In genomic region chr1:86530871-86531546, GRCm38 (mm10) we compare ENCODE assay signal across 8 mouse cellular contexts. TPM values are rescaled to one million over a fixed set of nuclear protein-coding genes. Genes with fewer than 3 reads are reported as not detected.
A peak's percentile ranks its signal among the peaks of the same experiment; 100 is the strongest.
DNase-seq lines count a peak whose midpoint lies in the region; ATAC-seq and TF ChIP-seq lines count a peak whose summit lies in the region.

No protein-coding gene starts in this region.

- H3K4me1 ChIP-seq in CH12.LX (ENCODE audit: control insufficient read depth in 1 of 2, insufficient read depth in 2 of 2): peaks cover 3 to 30% of the 10 kb centered on the region in 2 experiments
- peaks cover 37% of the 10 kb centered on the region for H3K4me1 ChIP-seq in forebrain, embryonic 16.5 days (replicated peaks; ENCODE audit: control insufficient read depth, insufficient read depth, low read length)
- H3K4me1 ChIP-seq in midbrain, embryonic 11.5 days (ENCODE audit: control insufficient read depth, insufficient read depth, low read length): peaks cover 27% of the 10 kb centered on the region

- peaks cover 19 to 38% of the 10 kb centered on the region in 2 experiments for H3K36me3 ChIP-seq in CH12.LX (replicated peaks in 1 of 2; ENCODE audit: control insufficient read depth in 1 of 2, insufficient read depth in 1 of 2, low read length in 1 of 2)
- H3K36me3 ChIP-seq in forebrain, embryonic 16.5 days (ENCODE audit: control insufficient read depth, insufficient read depth): peaks cover 13% of the 10 kb centered on the region
- H3K36me3 ChIP-seq in midbrain, embryonic 11.5 days (ENCODE audit: control insufficient read depth, insufficient read depth, low read length): peaks cover 14% of the 10 kb centered on the region

- TF ChIP-seq RAD21 in CH12.LX (IDR thresholded peaks at IDR 0.05; ENCODE audit: low read depth, low read length): no peak

- DNase-seq in embryo, embryonic 10 days (ENCODE audit: low spot score): peak; percentile 53
- no peak for DNase-seq in embryo, embryonic 11 days
- no peak for DNase-seq in CH12.LX (ENCODE audit: extremely low read depth)
- peak; percentile 92 for DNase-seq in midbrain, embryonic 11.5 days (ENCODE audit: low spot score, missing footprints)
- no peak for DNase-seq in layer of hippocampus, adult 9-10 months (ENCODE audit: low spot score)
- DNase-seq in left cerebral cortex, adult 9 months (ENCODE audit: low spot score in 2 of 2): no peak
- DNase-seq in urinary bladder, postnatal 36 days (ENCODE audit: low spot score in 2 of 2): no peak

- H3K4me3 ChIP-seq in CH12.LX (replicated peaks in 1 of 3; ENCODE audit: low read depth in 2 of 3, low read length in 2 of 3, poor library complexity in 1 of 3): no peak overlapping the region
- H3K4me3 ChIP-seq in forebrain, embryonic 16.5 days (replicated peaks; ENCODE audit: low read length): no peak overlapping the region
- peak overlapping the region; percentile 6; the same call in 1 of the 2 replicates for H3K4me3 ChIP-seq in midbrain, embryonic 11.5 days (ENCODE audit: low read depth, low read length)

- 9% methylated on average over 4 of the region's 4 CpGs for WGBS in forebrain, embryonic 16.5 days
- 24% methylated on average over 4 of the region's 4 CpGs for WGBS in midbrain, embryonic 11.5 days

- no peak for ATAC-seq in forebrain, embryonic 16.5 days
- ATAC-seq in midbrain, embryonic 11.5 days (ENCODE audit: low FRiP score): no peak

- 0 out of 2 replicates have a peak overlapping the region, but pooled peaks have one; percentile 16 for H3K27ac ChIP-seq in CH12.LX (ENCODE audit: insufficient read depth, low read depth)
- peak overlapping the region; percentile 50 for H3K27ac ChIP-seq in forebrain, embryonic 16.5 days (ENCODE audit: low read length)
- peak overlapping the region; percentile 55 for H3K27ac ChIP-seq in midbrain, embryonic 11.5 days (ENCODE audit: low read depth, low read length)

- H3K27me3 ChIP-seq in CH12.LX (replicated peaks): no peaks in the 10 kb centered on the region
- H3K27me3 ChIP-seq in forebrain, embryonic 16.5 days (replicated peaks; ENCODE audit: control insufficient read depth, insufficient read depth, low read length): no peaks in the 10 kb centered on the region
- no peaks in the 10 kb centered on the region for H3K27me3 ChIP-seq in midbrain, embryonic 11.5 days (ENCODE audit: control insufficient read depth, insufficient read depth, low read length)

- H3K4me2 ChIP-seq in CH12.LX (ENCODE audit: insufficient read depth, low read depth, poor library complexity, severe bottlenecking): peak overlapping the region; percentile 42; the same call in 1 of the 2 replicates
- no peak overlapping the region; the same call in 1 of the 2 replicates for H3K4me2 ChIP-seq in forebrain, embryonic 16.5 days (ENCODE audit: low read length)
- H3K4me2 ChIP-seq in midbrain, embryonic 11.5 days: no peak overlapping the region

- in situ Hi-C loops in CH12.LX (cut with MboI; ENCODE audit: low pct_ligation_motif_present, low pct_unique_long_range_greater_than_20kb, low sequenced_read_pairs): loop anchor here (5.0 kb wide), 1 partner anchor 89 kb away; no protein-coding TSS in a partner anchor

- no peaks in the 10 kb centered on the region for H3K9me3 ChIP-seq in CH12.LX (replicated peaks; ENCODE audit: low read length)
- no peaks in the 10 kb centered on the region for H3K9me3 ChIP-seq in forebrain, embryonic 16.5 days (ENCODE audit: control insufficient read depth, low read length)
- no peaks in the 10 kb centered on the region for H3K9me3 ChIP-seq in midbrain, embryonic 11.5 days (ENCODE audit: control insufficient read depth, low read length)

- TF ChIP-seq POLR2A in CH12.LX (IDR thresholded peaks at IDR 0.05; ENCODE audit: low read depth, low read length): no peak

- TF ChIP-seq CTCF in CH12.LX (conservative IDR thresholded peaks at IDR 0.05 in 1 of 2, IDR thresholded peaks at IDR 0.05 in 1 of 2; ENCODE audit: low read depth in 2 of 2, low read length in 2 of 2): no peak

- H3K79me2 ChIP-seq in CH12.LX (replicated peaks; ENCODE audit: control insufficient read depth, extremely low read depth, insufficient read depth, poor library complexity, severe bottlenecking): peaks cover 46% of the 10 kb centered on the region

- no peak for TF ChIP-seq EP300 in CH12.LX (IDR thresholded peaks at IDR 0.05; ENCODE audit: low read length)

- dilution Hi-C loops in CH12.LX (cut with MboI; ENCODE audit: extremely low pct_ligation_motif_present, extremely low pct_unique_long_range_greater_than_20kb, low sequenced_read_pairs): no loop called here

- no peak overlapping the region for H3K9ac ChIP-seq in CH12.LX (ENCODE audit: insufficient read depth, low read depth)
- H3K9ac ChIP-seq in forebrain, embryonic 16.5 days (replicated peaks; ENCODE audit: low read depth, low read length): no peak overlapping the region
- no peak overlapping the region for H3K9ac ChIP-seq in midbrain, embryonic 11.5 days (ENCODE audit: low read length)

TF ChIP-seq in CH12.LX, 34 proteins besides CTCF, POLR2A, EP300 and RAD21:
- TF ChIP-seq ZMIZ1 (IDR thresholded peaks at IDR 0.05; ENCODE audit: low read depth, low read length): peak; percentile 2; the same call in 1 of the 2 replicates
- TF ChIP-seq USF1 (IDR thresholded peaks at IDR 0.05; ENCODE audit: low read depth, low read length): no peak
- TF ChIP-seq ETS1 (conservative IDR thresholded peaks at IDR 0.05; ENCODE audit: low read depth, low read length): no peak

RNA-seq across cellular contexts. Expression of gene Ptma, which starts 4.5 kb away (rescaled TPM):
- 2,835 and 3,525 TPM in 2 replicates for total RNA-seq in CH12.LX (2012; rRNA removed)
- 5,060 and 5,084 TPM in 2 replicates for total RNA-seq in CH12.LX (2014; rRNA removed)
- polyA plus RNA-seq in CH12.LX (2012; ENCODE audit: insufficient read length, low read depth): 4,957 and 5,324 TPM in 2 replicates
- polyA plus RNA-seq in forebrain, embryonic 16.5 days (2015; fragmentation: Nextera tagmentation; extraction: Ambion mirVana): 1,987 and 2,275 TPM in 2 replicates
- 3,090 and 3,352 TPM in 2 replicates for polyA plus RNA-seq in midbrain, embryonic 11.5 days (2014; fragmentation: Nextera tagmentation; extraction: Ambion mirVana)

RNA-seq across cellular contexts. Expression of gene Pde6d, which starts 51.4 kb away (rescaled TPM):
- total RNA-seq in CH12.LX (2012; rRNA removed) (6.6 and 7.1 TPM in 2 replicates), CH12.LX (2014; rRNA removed) (23.2 and 24.2 TPM in 2 replicates)
- 16.8 and 20.8 TPM in 2 replicates for polyA plus RNA-seq in CH12.LX (2012; ENCODE audit: insufficient read length, low read depth)
- polyA plus RNA-seq in forebrain, embryonic 16.5 days (2015; fragmentation: Nextera tagmentation; extraction: Ambion mirVana): 88.7 and 90.1 TPM in 2 replicates
- polyA plus RNA-seq in midbrain, embryonic 11.5 days (2014; fragmentation: Nextera tagmentation; extraction: Ambion mirVana): 94.3 and 98.3 TPM in 2 replicates

RNA-seq across cellular contexts. Expression of gene Cops7b, which starts 51.7 kb away (rescaled TPM):
- 21.2 and 25.1 TPM in 2 replicates for total RNA-seq in CH12.LX (2012; rRNA removed)
- 19.8 and 21.3 TPM in 2 replicates for total RNA-seq in CH12.LX (2014; rRNA removed)
- 31.3 and 31.5 TPM in 2 replicates for polyA plus RNA-seq in CH12.LX (2012; ENCODE audit: insufficient read length, low read depth)
- 59.7 and 64.6 TPM in 2 replicates for polyA plus RNA-seq in forebrain, embryonic 16.5 days (2015; fragmentation: Nextera tagmentation; extraction: Ambion mirVana)
- 54.1 and 54.8 TPM in 2 replicates for polyA plus RNA-seq in midbrain, embryonic 11.5 days (2014; fragmentation: Nextera tagmentation; extraction: Ambion mirVana)

Comparison
In these comparisons a context has a peak if more than half of its experiments do, and no peak if none do; other contexts are left out.
1. DNase-seq: peak in embryo, embryonic 10 days (single experiment) and midbrain, embryonic 11.5 days (single experiment); none in embryo, embryonic 11 days (single experiment), CH12.LX (single experiment), layer of hippocampus, adult 9-10 months (single experiment), left cerebral cortex, adult 9 months (0 of 2) and urinary bladder, postnatal 36 days (0 of 2).
2. Peak in every context shown above with its lines, with median percentiles within 50 percentile points of each other: H3K27ac ChIP-seq.